Mouse (Mus musculus): ENCODE data around the gene Sh3bgrl3. TPM values are rescaled to one million over a fixed set of nuclear protein-coding genes. Genes with fewer than 3 reads are reported as not detected.
"Not testable (repeated sequence)": the region's sequence is repeated elsewhere in the genome, so short reads cannot be mapped to it uniquely, and the experiment has no call there.

Sh3bgrl3 gene
- polyA plus RNA-seq, 1 experiment from 2014 or later = 396 TPM

GRCm38 (mm10) chr4:134157558-134157957 lies 29.0 kb upstream of the Sh3bgrl3 start:
- DNase-seq (ENCODE audit: low spot score) (no peak), ATAC-seq (ENCODE audit: low FRiP score) (no peak)
- Histone ChIP-seq H3K4me3 (ENCODE audit: low read depth, low read length) (no peak overlapping the region), H3K27me3 (ENCODE audit: control insufficient read depth, insufficient read depth, low read length) (no peaks in the 10 kb centered on the region), H3K4me1 (replicated peaks; ENCODE audit: control insufficient read depth, insufficient read depth, low read length) (no peaks in the 10 kb centered on the region), H3K27ac (ENCODE audit: low read depth, low read length) (no peak overlapping the region), H3K4me2 (replicated peaks; ENCODE audit: low read depth, low read length) (no peak overlapping the region), H3K9me3 (ENCODE audit: control insufficient read depth, low read length) (no peaks in the 10 kb centered on the region), H3K9ac (ENCODE audit: low read depth, low read length) (no peak overlapping the region), H3K36me3 (ENCODE audit: control insufficient read depth, insufficient read depth, low read length) (peaks cover 6% of the 10 kb centered on the region; the same call in 1 of the 2 replicates)
- WGBS = 91% methylated on average over 2 of the region's 2 CpGs

- Histone ChIP-seq H3K4me1 (replicated peaks; ENCODE audit: control insufficient read depth, insufficient read depth, low read length) (no peaks in the 10 kb centered on the region), H3K4me2 (replicated peaks; ENCODE audit: low read depth, low read length) (no peak overlapping the region), H3K4me3 (ENCODE audit: low read depth, low read length) (no peak overlapping the region), H3K27ac (ENCODE audit: low read depth, low read length) (no peak overlapping the region), H3K9me3 (ENCODE audit: control insufficient read depth, low read length) (no peaks in the 10 kb centered on the region), H3K36me3 (ENCODE audit: control insufficient read depth, insufficient read depth, low read length) (peaks cover 6% of the 10 kb centered on the region; the same call in 1 of the 2 replicates), H3K27me3 (ENCODE audit: control insufficient read depth, insufficient read depth, low read length) (no peaks in the 10 kb centered on the region), H3K9ac (ENCODE audit: low read depth, low read length) (no peak overlapping the region)
- ATAC-seq (ENCODE audit: low FRiP score) = no peak
- WGBS = 74% methylated on average over 8 of the region's 8 CpGs
- DNase-seq (ENCODE audit: low spot score) = no peak
These were observed 28.2 kb upstream of the Sh3bgrl3 start for GRCm38 (mm10) chr4:134156744-134157143.

GRCm38 (mm10) chr4:134155961-134156465 lies 27.4 kb upstream of the Sh3bgrl3 start:
- no peaks in the 10 kb centered on the region for H3K4me1 ChIP-seq (replicated peaks; ENCODE audit: control insufficient read depth, insufficient read depth, low read length)
- no peak overlapping the region for H3K9ac ChIP-seq (ENCODE audit: low read depth, low read length)
- H3K4me3 ChIP-seq (ENCODE audit: low read depth, low read length) = no peak overlapping the region
- DNase-seq (ENCODE audit: low spot score) (no peak), ATAC-seq (ENCODE audit: low FRiP score) (no peak)
- H3K4me2 ChIP-seq (replicated peaks; ENCODE audit: low read depth, low read length) = no peak overlapping the region
- no peak overlapping the region for H3K27ac ChIP-seq (ENCODE audit: low read depth, low read length)
- H3K36me3 ChIP-seq (ENCODE audit: control insufficient read depth, insufficient read depth, low read length) = peaks cover 6% of the 10 kb centered on the region; the same call in 1 of the 2 replicates
- H3K27me3 ChIP-seq (ENCODE audit: control insufficient read depth, insufficient read depth, low read length) = no peaks in the 10 kb centered on the region
- 95% methylated on average over 10 of the region's 10 CpGs for WGBS
- no peaks in the 10 kb centered on the region for H3K9me3 ChIP-seq (ENCODE audit: control insufficient read depth, low read length)

GRCm38 (mm10) chr4:134155531-134155930 lies 26.9 kb upstream of the Sh3bgrl3 start:
- peaks cover 6% of the 10 kb centered on the region; the same call in 1 of the 2 replicates for H3K36me3 ChIP-seq (ENCODE audit: control insufficient read depth, insufficient read depth, low read length)
- no peaks in the 10 kb centered on the region for H3K9me3 ChIP-seq (ENCODE audit: control insufficient read depth, low read length)
- no peaks in the 10 kb centered on the region for H3K4me1 ChIP-seq (replicated peaks; ENCODE audit: control insufficient read depth, insufficient read depth, low read length)
- H3K4me3 ChIP-seq (ENCODE audit: low read depth, low read length) = no peak overlapping the region
- DNase-seq (ENCODE audit: low spot score) (no peak), ATAC-seq (ENCODE audit: low FRiP score) (no peak)
- no peak overlapping the region for H3K4me2 ChIP-seq (replicated peaks; ENCODE audit: low read depth, low read length)
- H3K27me3 ChIP-seq (ENCODE audit: control insufficient read depth, insufficient read depth, low read length) = no peaks in the 10 kb centered on the region
- 91% methylated on average over 6 of the region's 6 CpGs for WGBS
- no peak overlapping the region for H3K9ac ChIP-seq (ENCODE audit: low read depth, low read length)
- H3K27ac ChIP-seq (ENCODE audit: low read depth, low read length) = no peak overlapping the region

- Histone ChIP-seq H3K27me3 (ENCODE audit: control insufficient read depth, insufficient read depth, low read length) (no peaks in the 10 kb centered on the region), H3K4me2 (replicated peaks; ENCODE audit: low read depth, low read length) (no peak overlapping the region), H3K4me3 (ENCODE audit: low read depth, low read length) (no peak overlapping the region), H3K36me3 (ENCODE audit: control insufficient read depth, insufficient read depth, low read length) (peaks cover 6% of the 10 kb centered on the region; the same call in 1 of the 2 replicates), H3K4me1 (replicated peaks; ENCODE audit: control insufficient read depth, insufficient read depth, low read length) (no peaks in the 10 kb centered on the region), H3K9me3 (ENCODE audit: control insufficient read depth, low read length) (no peaks in the 10 kb centered on the region), H3K9ac (ENCODE audit: low read depth, low read length) (no peak overlapping the region), H3K27ac (ENCODE audit: low read depth, low read length) (no peak overlapping the region)
- no peak for DNase-seq (ENCODE audit: low spot score)
- ATAC-seq (ENCODE audit: low FRiP score) = no peak
- 96% methylated on average over 3 of the region's 3 CpGs for WGBS
These were observed 25.8 kb upstream of the Sh3bgrl3 start for GRCm38 (mm10) chr4:134154354-134154753.

- H3K9me3 ChIP-seq (ENCODE audit: control insufficient read depth, low read length) = no peaks in the 10 kb centered on the region
- H3K36me3 ChIP-seq (ENCODE audit: control insufficient read depth, insufficient read depth, low read length) = peaks cover 6% of the 10 kb centered on the region; the same call in 1 of the 2 replicates
- ATAC-seq (ENCODE audit: low FRiP score) = no peak
- no peaks in the 10 kb centered on the region for H3K4me1 ChIP-seq (replicated peaks; ENCODE audit: control insufficient read depth, insufficient read depth, low read length)
- WGBS = 98% methylated on average over 3 of the region's 3 CpGs
- no peak overlapping the region for H3K4me3 ChIP-seq (ENCODE audit: low read depth, low read length)
- H3K4me2 ChIP-seq (replicated peaks; ENCODE audit: low read depth, low read length) = no peak overlapping the region
- no peak overlapping the region for H3K27ac ChIP-seq (ENCODE audit: low read depth, low read length)
- no peak overlapping the region for H3K9ac ChIP-seq (ENCODE audit: low read depth, low read length)
- H3K27me3 ChIP-seq (ENCODE audit: control insufficient read depth, insufficient read depth, low read length) = no peaks in the 10 kb centered on the region
- no peak for DNase-seq (ENCODE audit: low spot score)
These were observed 25.1 kb upstream of the Sh3bgrl3 start for GRCm38 (mm10) chr4:134153656-134154055.

- 94% methylated on average over 3 of the region's 3 CpGs for WGBS
- peaks cover 6% of the 10 kb centered on the region; the same call in 1 of the 2 replicates for H3K36me3 ChIP-seq (ENCODE audit: control insufficient read depth, insufficient read depth, low read length)
These were observed 23.5 kb upstream of the Sh3bgrl3 start for GRCm38 (mm10) chr4:134152112-134152511.

GRCm38 (mm10) chr4:134149389-134149788 lies 20.8 kb upstream of the Sh3bgrl3 start:
- H3K4me2 ChIP-seq (replicated peaks; ENCODE audit: low read depth, low read length) = no peak overlapping the region
- H3K9me3 ChIP-seq (ENCODE audit: control insufficient read depth, low read length) = no peaks in the 10 kb centered on the region
- H3K36me3 ChIP-seq (ENCODE audit: control insufficient read depth, insufficient read depth, low read length) = no peaks in the 10 kb centered on the region; the same call in 1 of the 2 replicates
- no peak for DNase-seq (ENCODE audit: low spot score)
- H3K9ac ChIP-seq (ENCODE audit: low read depth, low read length) = no peak overlapping the region
- H3K4me1 ChIP-seq (replicated peaks; ENCODE audit: control insufficient read depth, insufficient read depth, low read length) = no peaks in the 10 kb centered on the region
- no peak overlapping the region for H3K27ac ChIP-seq (ENCODE audit: low read depth, low read length)
- no peaks in the 10 kb centered on the region for H3K27me3 ChIP-seq (ENCODE audit: control insufficient read depth, insufficient read depth, low read length)
- no peak overlapping the region for H3K4me3 ChIP-seq (ENCODE audit: low read depth, low read length)
- ATAC-seq (ENCODE audit: low FRiP score) = no peak
- WGBS = 97% methylated on average over 4 of the region's 4 CpGs

More at GRCm38 (mm10) chr4:134152112-134152511, 23.5 kb upstream of the Sh3bgrl3 start:
- Histone ChIP-seq H3K4me2 (replicated peaks; ENCODE audit: low read depth, low read length) (no peak overlapping the region), H3K9me3 (ENCODE audit: control insufficient read depth, low read length) (no peaks in the 10 kb centered on the region), H3K27me3 (ENCODE audit: control insufficient read depth, insufficient read depth, low read length) (no peaks in the 10 kb centered on the region), H3K9ac (ENCODE audit: low read depth, low read length) (no peak overlapping the region), H3K4me3 (ENCODE audit: low read depth, low read length) (no peak overlapping the region), H3K27ac (ENCODE audit: low read depth, low read length) (no peak overlapping the region), H3K4me1 (replicated peaks; ENCODE audit: control insufficient read depth, insufficient read depth, low read length) (no peaks in the 10 kb centered on the region)
- ATAC-seq (ENCODE audit: low FRiP score) (no peak), DNase-seq (ENCODE audit: low spot score) (no peak)

GRCm38 (mm10) chr4:134144297-134144696 lies 15.7 kb upstream of the Sh3bgrl3 start:
- not testable (repeated sequence) for H3K27ac ChIP-seq (ENCODE audit: low read depth, low read length); ATAC-seq (ENCODE audit: low FRiP score); H3K4me2 ChIP-seq (replicated peaks; ENCODE audit: low read depth, low read length); H3K4me1 ChIP-seq (replicated peaks; ENCODE audit: control insufficient read depth, insufficient read depth, low read length); H3K9ac ChIP-seq (ENCODE audit: low read depth, low read length); H3K27me3 ChIP-seq (ENCODE audit: control insufficient read depth, insufficient read depth, low read length); H3K4me3 ChIP-seq (ENCODE audit: low read depth, low read length); H3K36me3 ChIP-seq (ENCODE audit: control insufficient read depth, insufficient read depth, low read length); H3K9me3 ChIP-seq (ENCODE audit: control insufficient read depth, low read length); DNase-seq (ENCODE audit: low spot score)
- WGBS = 97% methylated on average over 5 of the region's 5 CpGs
